Mouse (Mus musculus) small intestine, adult 2 months (tissue): Measurements from ENCODE around the gene Pik3r6.

ENCODE experiments used
- CTCF ChIP-seq: fragments of 200-500 bp; IDR thresholded peaks from 2 replicates; pipeline ENCODE4 v1.5.1; 2012; ENCODE audit warnings: low read depth, mild to moderate bottlenecking, control low read depth, inconsistent platforms, low read length, moderate library complexity, mixed read lengths; ENCODE audit not compliant: insufficient replicate concordance, insufficient read length; ENCODE audit errors: extremely low read depth
- POLR2A ChIP-seq: fragments of 200-500 bp; IDR thresholded peaks from 2 replicates; pipeline ENCODE4 v1.6.1; 2012; ENCODE audit warnings: low read depth, mild to moderate bottlenecking, control low read depth, inconsistent platforms, low read length, moderate library complexity

DNA sequence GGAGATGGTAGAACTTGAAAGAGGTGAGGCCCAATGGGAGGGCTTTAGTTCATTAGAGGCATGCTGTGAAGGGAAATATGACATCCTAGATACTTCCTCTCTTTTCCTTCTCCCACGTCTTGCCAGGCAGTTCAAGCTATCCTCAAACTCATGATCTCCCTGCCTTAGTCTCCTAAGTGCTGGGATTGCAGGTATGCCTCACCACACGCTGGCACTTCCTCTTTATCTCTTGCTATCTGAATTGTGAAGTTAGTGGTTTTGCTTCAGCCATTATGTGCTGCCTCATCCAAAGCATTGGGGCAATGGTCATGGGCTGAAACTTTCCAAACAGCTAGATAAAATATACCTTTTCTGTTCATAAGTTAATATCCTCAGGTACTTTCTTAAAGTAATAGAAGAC, 6.4 kb downstream of the Pik3r6 start:
- TF ChIP-seq POLR2A (no peak), CTCF (no peak)
